Mouse (Mus musculus): ENCODE data around the gene Ankrd44. TPM values are rescaled to one million over a fixed set of nuclear protein-coding genes. Genes with fewer than 3 reads are reported as not detected.

Gene Ankrd44
- total and polyA plus RNA-seq, 3 experiments: 0.10 to 2.6 (median 1.5) TPM

GRCm38 (mm10) chr1:54872857-54873616 lies 53.1 kb downstream of the Ankrd44 start:
- DNase-seq (ENCODE audit: low spot score) (no peak), ATAC-seq (ENCODE audit: extremely low read depth, insufficient number of reproducible peaks, low FRiP score, poor library complexity, severe bottlenecking) (no peak)
- TF ChIP-seq TAL1 (conservative IDR thresholded peaks at IDR 0.05; ENCODE audit: low read depth, low read length) (no peak), GATA2 (IDR thresholded peaks at IDR 0.05; ENCODE audit: borderline replicate concordance, low read depth, low read length) (no peak), POLR2AphosphoS5 (IDR thresholded peaks at IDR 0.05; ENCODE audit: insufficient replicate concordance, low read depth, low read length) (no peak), CTCF (IDR thresholded peaks at IDR 0.05; ENCODE audit: low read depth, low read length) (no peak), GATA1 (IDR thresholded peaks at IDR 0.05; ENCODE audit: borderline replicate concordance, low read length) (no peak)
- H3K36me3 ChIP-seq (replicated peaks): no peaks in the 10 kb centered on the region
- H3K4me3 ChIP-seq (ENCODE audit: low read depth, low read length): no peak overlapping the region
- H3K4me1 ChIP-seq (ENCODE audit: insufficient read depth, low read depth, low read length): no peaks in the 10 kb centered on the region
- no peaks in the 10 kb centered on the region for H3K9me3 ChIP-seq (replicated peaks)
- peaks cover 3% of the 10 kb centered on the region; the same call in 1 of the 2 replicates for H3K27me3 ChIP-seq (ENCODE audit: insufficient read depth, low read length)

- no peak for ATAC-seq (ENCODE audit: extremely low read depth, insufficient number of reproducible peaks, low FRiP score, poor library complexity, severe bottlenecking)
Observed at GRCm38 (mm10) chr1:54871321-54871720, 54.9 kb downstream of the Ankrd44 start.

GRCm38 (mm10) chr1:54870634-54871033 lies 55.6 kb downstream of the Ankrd44 start:
- Histone ChIP-seq H3K4me1 (ENCODE audit: insufficient read depth, low read depth, low read length) (no peaks in the 10 kb centered on the region), H3K36me3 (replicated peaks) (no peaks in the 10 kb centered on the region), H3K9me3 (replicated peaks) (no peaks in the 10 kb centered on the region), H3K27me3 (ENCODE audit: insufficient read depth, low read length) (peaks cover 11% of the 10 kb centered on the region), H3K4me3 (ENCODE audit: low read depth, low read length) (no peak overlapping the region)
- DNase-seq (ENCODE audit: low spot score) (no peak), ATAC-seq (ENCODE audit: extremely low read depth, insufficient number of reproducible peaks, low FRiP score, poor library complexity, severe bottlenecking) (no peak)
- TF ChIP-seq CTCF (IDR thresholded peaks at IDR 0.05; ENCODE audit: low read depth, low read length) (no peak), GATA1 (IDR thresholded peaks at IDR 0.05; ENCODE audit: borderline replicate concordance, low read length) (no peak), GATA2 (IDR thresholded peaks at IDR 0.05; ENCODE audit: borderline replicate concordance, low read depth, low read length) (no peak), TAL1 (conservative IDR thresholded peaks at IDR 0.05; ENCODE audit: low read depth, low read length) (no peak), POLR2AphosphoS5 (IDR thresholded peaks at IDR 0.05; ENCODE audit: insufficient replicate concordance, low read depth, low read length) (no peak)

More at GRCm38 (mm10) chr1:54871321-54871720, 54.9 kb downstream of the Ankrd44 start:
- Histone ChIP-seq H3K9me3 (replicated peaks) (no peaks in the 10 kb centered on the region), H3K36me3 (replicated peaks) (no peaks in the 10 kb centered on the region), H3K4me3 (ENCODE audit: low read depth, low read length) (no peak overlapping the region), H3K4me1 (ENCODE audit: insufficient read depth, low read depth, low read length) (no peaks in the 10 kb centered on the region), H3K27me3 (ENCODE audit: insufficient read depth, low read length) (peaks cover 6% of the 10 kb centered on the region; the same call in 1 of the 2 replicates)
- TF ChIP-seq POLR2AphosphoS5 (IDR thresholded peaks at IDR 0.05; ENCODE audit: insufficient replicate concordance, low read depth, low read length) (no peak), GATA1 (IDR thresholded peaks at IDR 0.05; ENCODE audit: borderline replicate concordance, low read length) (no peak), CTCF (IDR thresholded peaks at IDR 0.05; ENCODE audit: low read depth, low read length) (no peak), TAL1 (conservative IDR thresholded peaks at IDR 0.05; ENCODE audit: low read depth, low read length) (no peak), GATA2 (IDR thresholded peaks at IDR 0.05; ENCODE audit: borderline replicate concordance, low read depth, low read length) (no peak)
- no peak for DNase-seq (ENCODE audit: low spot score)

GRCm38 (mm10) chr1:54867226-54867625 lies 59.0 kb downstream of the Ankrd44 start:
- TF ChIP-seq POLR2AphosphoS5 (IDR thresholded peaks at IDR 0.05; ENCODE audit: insufficient replicate concordance, low read depth, low read length) (no peak), GATA1 (IDR thresholded peaks at IDR 0.05; ENCODE audit: borderline replicate concordance, low read length) (no peak), CTCF (IDR thresholded peaks at IDR 0.05; ENCODE audit: low read depth, low read length) (no peak), TAL1 (conservative IDR thresholded peaks at IDR 0.05; ENCODE audit: low read depth, low read length) (no peak), GATA2 (IDR thresholded peaks at IDR 0.05; ENCODE audit: borderline replicate concordance, low read depth, low read length) (no peak)
- Histone ChIP-seq H3K9me3 (replicated peaks) (no peaks in the 10 kb centered on the region), H3K36me3 (replicated peaks) (no peaks in the 10 kb centered on the region), H3K4me1 (ENCODE audit: insufficient read depth, low read depth, low read length) (no peaks in the 10 kb centered on the region), H3K4me3 (ENCODE audit: low read depth, low read length) (no peak overlapping the region), H3K27me3 (ENCODE audit: insufficient read depth, low read length) (peaks cover 13% of the 10 kb centered on the region)
- DNase-seq (ENCODE audit: low spot score) (no peak), ATAC-seq (ENCODE audit: extremely low read depth, insufficient number of reproducible peaks, low FRiP score, poor library complexity, severe bottlenecking) (no peak)

- DNase-seq (ENCODE audit: low spot score): no peak
- H3K4me3 ChIP-seq (ENCODE audit: low read depth, low read length): no peak overlapping the region
- peaks cover 13% of the 10 kb centered on the region for H3K27me3 ChIP-seq (ENCODE audit: insufficient read depth, low read length)
- H3K36me3 ChIP-seq (replicated peaks): no peaks in the 10 kb centered on the region
- ATAC-seq (ENCODE audit: extremely low read depth, insufficient number of reproducible peaks, low FRiP score, poor library complexity, severe bottlenecking): no peak
- no peaks in the 10 kb centered on the region for H3K4me1 ChIP-seq (ENCODE audit: insufficient read depth, low read depth, low read length)
- TF ChIP-seq POLR2AphosphoS5 (IDR thresholded peaks at IDR 0.05; ENCODE audit: insufficient replicate concordance, low read depth, low read length) (no peak), GATA2 (IDR thresholded peaks at IDR 0.05; ENCODE audit: borderline replicate concordance, low read depth, low read length) (no peak), CTCF (IDR thresholded peaks at IDR 0.05; ENCODE audit: low read depth, low read length) (no peak), TAL1 (conservative IDR thresholded peaks at IDR 0.05; ENCODE audit: low read depth, low read length) (no peak), GATA1 (IDR thresholded peaks at IDR 0.05; ENCODE audit: borderline replicate concordance, low read length) (no peak)
- H3K9me3 ChIP-seq (replicated peaks): no peaks in the 10 kb centered on the region
Observed at GRCm38 (mm10) chr1:54866131-54866530, 60.1 kb downstream of the Ankrd44 start.

- DNase-seq (ENCODE audit: low spot score): no peak
- H3K4me1 ChIP-seq (ENCODE audit: insufficient read depth, low read depth, low read length): no peaks in the 10 kb centered on the region
- H3K27me3 ChIP-seq (ENCODE audit: insufficient read depth, low read length): peaks cover 13% of the 10 kb centered on the region
- H3K4me3 ChIP-seq (ENCODE audit: low read depth, low read length): no peak overlapping the region
- no peaks in the 10 kb centered on the region for H3K36me3 ChIP-seq (replicated peaks)
- TF ChIP-seq POLR2AphosphoS5 (IDR thresholded peaks at IDR 0.05; ENCODE audit: insufficient replicate concordance, low read depth, low read length) (no peak), CTCF (IDR thresholded peaks at IDR 0.05; ENCODE audit: low read depth, low read length) (no peak), TAL1 (conservative IDR thresholded peaks at IDR 0.05; ENCODE audit: low read depth, low read length) (no peak), GATA2 (IDR thresholded peaks at IDR 0.05; ENCODE audit: borderline replicate concordance, low read depth, low read length) (no peak), GATA1 (IDR thresholded peaks at IDR 0.05; ENCODE audit: borderline replicate concordance, low read length) (no peak)
- no peaks in the 10 kb centered on the region for H3K9me3 ChIP-seq (replicated peaks)
- ATAC-seq (ENCODE audit: extremely low read depth, insufficient number of reproducible peaks, low FRiP score, poor library complexity, severe bottlenecking): no peak
Observed at GRCm38 (mm10) chr1:54864928-54865652, 61.1 kb downstream of the Ankrd44 start.

Measured in G1E (cell line).